Comparison of ENCODE assay signal across 24 mouse cellular contexts in genomic region chr12:99445018-99445674, GRCm38 (mm10).
A peak's percentile ranks its signal among the peaks of the same experiment; 100 is the strongest.
DNase-seq lines count a peak whose midpoint lies in the region; ATAC-seq and TF ChIP-seq lines count a peak whose summit lies in the region.
"Had no signal": no experiment of that assay in that cellular context is flagged by ENCODE, and none has a peak within 500 bp of the region (broad histone marks: within the 10 kb centered on the region; RNA-seq: fewer than 3 reads in every experiment).

No protein-coding gene starts in this region.

- peak overlapping the region; percentile 28; the same call in 1 of the 2 replicates for H3K27ac ChIP-seq in embryonic facial prominence, embryonic 13.5 days
- no peak overlapping the region for H3K27ac ChIP-seq in embryonic facial prominence, embryonic 10.5 days (replicated peaks)
- H3K27ac ChIP-seq in limb, embryonic 11.5 days (replicated peaks; ENCODE audit: low read depth, low read length), result no peak overlapping the region
- H3K27ac ChIP-seq in limb, embryonic 10.5 days, result no peak overlapping the region
- no peak overlapping the region for H3K27ac ChIP-seq in intestine, embryonic 14.5 days (ENCODE audit: low read depth)
- H3K27ac ChIP-seq in limb, embryonic 13.5 days, result no peak overlapping the region; the same call in 1 of the 2 replicates
- H3K27ac ChIP-seq in midbrain, postnatal 0 days (ENCODE audit: low read depth, low read length), result no peak overlapping the region
- H3K27ac ChIP-seq: embryonic facial prominence, embryonic 12.5 days; hindbrain, postnatal 0 days; liver, embryonic 15.5 days; lung, embryonic 15.5 days; macrophage; midbrain, embryonic 15.5 days had no signal

- H3K27me3 ChIP-seq in embryonic facial prominence, embryonic 13.5 days, result no peaks in the 10 kb centered on the region
- H3K27me3 ChIP-seq in embryonic facial prominence, embryonic 10.5 days (replicated peaks; ENCODE audit: low read depth, poor library complexity, severe bottlenecking), result no peaks in the 10 kb centered on the region
- no peaks in the 10 kb centered on the region for H3K27me3 ChIP-seq in limb, embryonic 11.5 days (ENCODE audit: control insufficient read depth, insufficient read depth, low read length)
- no peaks in the 10 kb centered on the region for H3K27me3 ChIP-seq in limb, embryonic 10.5 days (ENCODE audit: low read depth, poor library complexity, severe bottlenecking)
- no peaks in the 10 kb centered on the region for H3K27me3 ChIP-seq in intestine, embryonic 14.5 days (replicated peaks; ENCODE audit: control insufficient read depth, insufficient read depth, low read length)
- H3K27me3 ChIP-seq in limb, embryonic 13.5 days, result no peaks in the 10 kb centered on the region
- H3K27me3 ChIP-seq in midbrain, postnatal 0 days (ENCODE audit: insufficient read depth, low read length), result no peaks in the 10 kb centered on the region
- H3K27me3 ChIP-seq: embryonic facial prominence, embryonic 12.5 days; heart, embryonic 12.5 days; liver, embryonic 15.5 days; lung, embryonic 15.5 days; midbrain, embryonic 15.5 days had no signal

- H3K4me3 ChIP-seq in embryonic facial prominence, embryonic 13.5 days, result no peak overlapping the region
- H3K4me3 ChIP-seq in embryonic facial prominence, embryonic 10.5 days, result no peak overlapping the region
- H3K4me3 ChIP-seq in limb, embryonic 11.5 days (ENCODE audit: low read depth, low read length), result no peak overlapping the region
- no peak overlapping the region for H3K4me3 ChIP-seq in limb, embryonic 10.5 days
- H3K4me3 ChIP-seq in intestine, embryonic 14.5 days (ENCODE audit: low read depth, low read length), result no peak overlapping the region
- no peak overlapping the region for H3K4me3 ChIP-seq in limb, embryonic 13.5 days
- H3K4me3 ChIP-seq in midbrain, postnatal 0 days (ENCODE audit: low read depth, low read length), result no peak overlapping the region
- H3K4me3 ChIP-seq: embryonic facial prominence, embryonic 12.5 days; heart, embryonic 12.5 days; liver, embryonic 15.5 days; lung, embryonic 15.5 days; midbrain, embryonic 15.5 days; myocyte had no signal

- no peak overlapping the region for H3K4me2 ChIP-seq in embryonic facial prominence, embryonic 13.5 days
- H3K4me2 ChIP-seq in limb, embryonic 11.5 days (ENCODE audit: low read depth, severe bottlenecking), result no peak overlapping the region
- no peak overlapping the region for H3K4me2 ChIP-seq in intestine, embryonic 14.5 days (ENCODE audit: low read length)
- no peak overlapping the region for H3K4me2 ChIP-seq in limb, embryonic 13.5 days (replicated peaks)
- H3K4me2 ChIP-seq in midbrain, postnatal 0 days (ENCODE audit: low read depth, low read length, poor library complexity, severe bottlenecking), result no peak overlapping the region
- H3K4me2 ChIP-seq: embryonic facial prominence, embryonic 12.5 days; heart, embryonic 12.5 days; liver, embryonic 15.5 days; lung, embryonic 15.5 days; midbrain, embryonic 15.5 days had no signal

- no peak for DNase-seq in embryonic facial prominence, embryonic 10.5 days (ENCODE audit: low spot score)
- no peak for DNase-seq in limb, embryonic 11.5 days (ENCODE audit: low spot score)
- DNase-seq in limb, embryonic 10.5 days (ENCODE audit: low spot score), result no peak
- DNase-seq in intestine, embryonic 14.5 days (ENCODE audit: low spot score), result no peak
- no peak for DNase-seq in midbrain, postnatal 0 days (ENCODE audit: low spot score)
- DNase-seq in natural killer cell, adult 2 months (ENCODE audit: low spot score in 2 of 2), result no peak
- DNase-seq: adrenal gland, adult 2 months; cerebellum, adult 11-12 months; cerebellum, postnatal 10 days; gastrocnemius, postnatal 14 days; heart, adult 18-20 months; heart, postnatal 14 days; thymus, postnatal 14 days had no signal

- no peak for TF ChIP-seq CTCF in midbrain, postnatal 0 days (IDR thresholded peaks at IDR 0.05)

- H3K9me3 ChIP-seq in embryonic facial prominence, embryonic 13.5 days, result no peaks in the 10 kb centered on the region
- H3K9me3 ChIP-seq in embryonic facial prominence, embryonic 10.5 days, result no peaks in the 10 kb centered on the region
- no peaks in the 10 kb centered on the region for H3K9me3 ChIP-seq in limb, embryonic 11.5 days (ENCODE audit: control insufficient read depth, low read length)
- no peaks in the 10 kb centered on the region for H3K9me3 ChIP-seq in limb, embryonic 10.5 days (replicated peaks)
- H3K9me3 ChIP-seq in intestine, embryonic 14.5 days (ENCODE audit: control insufficient read depth, low read length), result no peaks in the 10 kb centered on the region
- no peaks in the 10 kb centered on the region for H3K9me3 ChIP-seq in limb, embryonic 13.5 days
- no peaks in the 10 kb centered on the region for H3K9me3 ChIP-seq in midbrain, postnatal 0 days (ENCODE audit: low read length)
- H3K9me3 ChIP-seq: embryonic facial prominence, embryonic 12.5 days; heart, embryonic 12.5 days; liver, embryonic 15.5 days; lung, embryonic 15.5 days; midbrain, embryonic 15.5 days had no signal

- WGBS in embryonic facial prominence, embryonic 13.5 days, result 57% methylated on average over 6 of the region's 6 CpGs
- 80% methylated on average over 6 of the region's 6 CpGs for WGBS in embryonic facial prominence, embryonic 10.5 days
- 50% methylated on average over 6 of the region's 6 CpGs for WGBS in limb, embryonic 11.5 days
- 73% methylated on average over 6 of the region's 6 CpGs for WGBS in limb, embryonic 10.5 days
- WGBS in intestine, embryonic 14.5 days, result 56% methylated on average over 6 of the region's 6 CpGs
- WGBS in limb, embryonic 13.5 days, result 41% methylated on average over 6 of the region's 6 CpGs
- 82% methylated on average over 6 of the region's 6 CpGs for WGBS in midbrain, postnatal 0 days

- H3K9ac ChIP-seq in embryonic facial prominence, embryonic 13.5 days, result no peak overlapping the region
- H3K9ac ChIP-seq in limb, embryonic 11.5 days (ENCODE audit: low read length), result no peak overlapping the region
- H3K9ac ChIP-seq in intestine, embryonic 14.5 days (ENCODE audit: low read length), result no peak overlapping the region
- no peak overlapping the region for H3K9ac ChIP-seq in limb, embryonic 13.5 days
- H3K9ac ChIP-seq in midbrain, postnatal 0 days (replicated peaks; ENCODE audit: low read length, poor library complexity, severe bottlenecking), result no peak overlapping the region
- H3K9ac ChIP-seq: embryonic facial prominence, embryonic 12.5 days; heart, embryonic 12.5 days; liver, embryonic 15.5 days; lung, embryonic 15.5 days; midbrain, embryonic 15.5 days had no signal

- no peaks in the 10 kb centered on the region for H3K36me3 ChIP-seq in embryonic facial prominence, embryonic 13.5 days
- peaks cover 7% of the 10 kb centered on the region; the same call in 1 of the 2 replicates for H3K36me3 ChIP-seq in embryonic facial prominence, embryonic 10.5 days (replicated peaks)
- no peaks in the 10 kb centered on the region; the same call in 1 of the 2 replicates for H3K36me3 ChIP-seq in limb, embryonic 11.5 days (ENCODE audit: control insufficient read depth, insufficient read depth, low read length)
- H3K36me3 ChIP-seq in limb, embryonic 10.5 days, result peaks cover 5% of the 10 kb centered on the region; the same call in 1 of the 2 replicates
- no peaks in the 10 kb centered on the region for H3K36me3 ChIP-seq in intestine, embryonic 14.5 days (ENCODE audit: control insufficient read depth, insufficient read depth, low read length)
- peaks cover 8% of the 10 kb centered on the region; the same call in 1 of the 2 replicates for H3K36me3 ChIP-seq in limb, embryonic 13.5 days
- H3K36me3 ChIP-seq in midbrain, postnatal 0 days (ENCODE audit: insufficient read depth, low read length), result no peaks in the 10 kb centered on the region
- H3K36me3 ChIP-seq: embryonic facial prominence, embryonic 12.5 days; liver, embryonic 15.5 days; lung, embryonic 15.5 days; midbrain, embryonic 15.5 days had no signal

- peaks cover 19% of the 10 kb centered on the region for H3K4me1 ChIP-seq in embryonic facial prominence, embryonic 13.5 days
- H3K4me1 ChIP-seq in embryonic facial prominence, embryonic 10.5 days, result peaks cover 10% of the 10 kb centered on the region; the same call in 1 of the 2 replicates
- H3K4me1 ChIP-seq in limb, embryonic 11.5 days (ENCODE audit: control insufficient read depth, insufficient read depth, low read length), result 0 out of 2 replicates have a peak, but pooled peaks cover 4% of the 10 kb centered on the region
- H3K4me1 ChIP-seq in limb, embryonic 10.5 days, result peaks cover 20% of the 10 kb centered on the region
- H3K4me1 ChIP-seq in intestine, embryonic 14.5 days (replicated peaks; ENCODE audit: control insufficient read depth, insufficient read depth, low read length), result no peaks in the 10 kb centered on the region
- peaks cover 19% of the 10 kb centered on the region for H3K4me1 ChIP-seq in limb, embryonic 13.5 days
- H3K4me1 ChIP-seq in midbrain, postnatal 0 days (ENCODE audit: insufficient read depth, low read length), result no peaks in the 10 kb centered on the region
- H3K4me1 ChIP-seq: liver, embryonic 15.5 days; midbrain, embryonic 15.5 days had no signal

- ATAC-seq in embryonic facial prominence, embryonic 13.5 days (ENCODE audit: insufficient number of reproducible peaks, insufficient read depth, low FRiP score, low TSS enrichment, low read depth), result no peak
- ATAC-seq in limb, embryonic 11.5 days (ENCODE audit: insufficient number of reproducible peaks, low FRiP score, low TSS enrichment, low read depth), result peak; percentile 50; the same call in 1 of the 2 replicates
- ATAC-seq in intestine, embryonic 14.5 days (replicated peaks; ENCODE audit: low FRiP score, low TSS enrichment, low read depth), result peak; percentile 70
- peak; percentile 61 for ATAC-seq in limb, embryonic 13.5 days (ENCODE audit: low FRiP score, low read depth)
- no peak for ATAC-seq in midbrain, postnatal 0 days (ENCODE audit: low FRiP score)
- ATAC-seq: forebrain, embryonic 14.5 days; hindbrain, postnatal 0 days; midbrain, embryonic 15.5 days had no signal

Comparison
In these comparisons a context has a peak if more than half of its experiments do, and no peak if none do; other contexts are left out.
1. ATAC-seq: peak in limb, embryonic 11.5 days (single experiment), intestine, embryonic 14.5 days (single experiment) and limb, embryonic 13.5 days (single experiment); none in embryonic facial prominence, embryonic 13.5 days (single experiment) and midbrain, postnatal 0 days (single experiment).